Mouse (Mus musculus) kidney, adult 2 months (tissue): Measurements from ENCODE around the gene Rapgef3.

Experiments
- CTCF ChIP-seq: fragments of 200-500 bp; conservative IDR thresholded peaks from 2 replicates; pipeline ENCODE4 v1.5.1; 2011; ENCODE audit warnings: low read depth, mild to moderate bottlenecking, control low read depth, low read length, moderate library complexity, mixed read lengths; ENCODE audit not compliant: insufficient read depth, insufficient read length
- POLR2A ChIP-seq: fragments of 200-500 bp; IDR thresholded peaks from one replicate; pipeline ENCODE4 v1.6.1; 2011; ENCODE audit warnings: low read depth, low read length, control low read depth

DNA sequence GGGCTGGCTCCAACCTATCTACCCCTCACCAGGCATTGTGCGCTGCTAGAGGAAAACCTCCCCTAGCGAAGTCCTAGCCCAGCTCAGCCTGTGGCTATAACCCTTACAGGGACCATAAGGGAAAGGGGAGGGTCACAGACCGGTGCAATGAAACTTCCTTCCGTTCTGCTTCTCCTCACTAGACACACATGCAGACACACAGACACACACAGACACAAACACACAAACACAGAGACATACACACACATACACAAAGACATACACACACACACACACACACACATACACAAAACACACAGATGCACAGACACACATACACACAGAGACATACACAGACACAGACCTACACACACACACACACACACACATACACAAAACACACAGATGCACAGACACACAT is 25.2 kb downstream of the Rapgef3 start:
- TF ChIP-seq CTCF = no peak
- TF ChIP-seq POLR2A = no peak
